Mouse (Mus musculus): ENCODE measurements around the gene Sdk2.

Sdk2 gene

GRCm38 (mm10) chr11:114066951-114067762, at the start of gene Sdk2:
Gene Sdk2, minus strand, starts transcription at chr11:114067046.
- DNase-seq (ENCODE audit: low read depth), result no peak

- DNase-seq (ENCODE audit: low read depth), result no peak
Observed at GRCm38 (mm10) chr11:114115077-114115476, 48.2 kb upstream of the Sdk2 start.

GRCm38 (mm10) chr11:114114674-114115073, 47.8 kb upstream of the Sdk2 start:
- no peak for DNase-seq (ENCODE audit: low read depth)

- no peak for DNase-seq (ENCODE audit: low read depth)
Observed at GRCm38 (mm10) chr11:114110851-114111250, 44.0 kb upstream of the Sdk2 start.

- no peak for DNase-seq (ENCODE audit: low read depth)
Observed at GRCm38 (mm10) chr11:114093636-114094035, 26.8 kb upstream of the Sdk2 start.

- DNase-seq (ENCODE audit: low read depth), result no peak
Observed at GRCm38 (mm10) chr11:114093175-114093574, 26.3 kb upstream of the Sdk2 start.

GRCm38 (mm10) chr11:114080606-114081005, 13.8 kb upstream of the Sdk2 start:
- no peak for DNase-seq (ENCODE audit: low read depth)

GRCm38 (mm10) chr11:114072644-114073043, 5.8 kb upstream of the Sdk2 start:
- DNase-seq (ENCODE audit: low read depth), result no peak

GRCm38 (mm10) chr11:114071998-114072397, 5.2 kb upstream of the Sdk2 start:
- DNase-seq (ENCODE audit: low read depth), result no peak

- no peak for DNase-seq (ENCODE audit: low read depth)
Observed at GRCm38 (mm10) chr11:114070881-114071280, 4.0 kb upstream of the Sdk2 start.

GRCm38 (mm10) chr11:114070131-114070530, 3.3 kb upstream of the Sdk2 start:
- DNase-seq (ENCODE audit: low read depth), result no peak

- DNase-seq (ENCODE audit: low read depth), result no peak
Observed at GRCm38 (mm10) chr11:114068390-114068789, 1.5 kb upstream of the Sdk2 start.

- DNase-seq (ENCODE audit: low read depth), result no peak
Observed at GRCm38 (mm10) chr11:114066098-114066950, 522 bp downstream of the Sdk2 start.

- no peak for DNase-seq (ENCODE audit: low read depth)
Observed at GRCm38 (mm10) chr11:114065596-114065995, 1.2 kb downstream of the Sdk2 start.

- no peak for DNase-seq (ENCODE audit: low read depth)
Observed at GRCm38 (mm10) chr11:114064871-114065388, 1.9 kb downstream of the Sdk2 start.

- DNase-seq (ENCODE audit: low read depth), result no peak
Observed at GRCm38 (mm10) chr11:114061946-114062345, 4.9 kb downstream of the Sdk2 start.

GRCm38 (mm10) chr11:114061265-114061664, 5.6 kb downstream of the Sdk2 start:
- DNase-seq (ENCODE audit: low read depth), result no peak

- DNase-seq (ENCODE audit: low read depth), result no peak
Observed at GRCm38 (mm10) chr11:114056351-114056750, 10.5 kb downstream of the Sdk2 start.

GRCm38 (mm10) chr11:114054581-114055315, 12.1 kb downstream of the Sdk2 start:
- no peak for DNase-seq (ENCODE audit: low read depth)

GRCm38 (mm10) chr11:114051361-114051760, 15.5 kb downstream of the Sdk2 start:
- DNase-seq (ENCODE audit: low read depth), result no peak

- DNase-seq (ENCODE audit: low read depth), result no peak
Observed at GRCm38 (mm10) chr11:114050511-114050910, 16.3 kb downstream of the Sdk2 start.

GRCm38 (mm10) chr11:114047887-114048331, 18.9 kb downstream of the Sdk2 start:
- DNase-seq (ENCODE audit: low read depth), result no peak
